Mouse (Mus musculus): ENCODE measurements around the gene Nps.

GRCm38 (mm10) chr7:135208947-135209567, 49.4 kb upstream of the Nps start:
- no peak for TF ChIP-seq CTCF (IDR thresholded peaks at IDR 0.05; ENCODE audit: borderline replicate concordance, insufficient read depth, low read length)
- no peak for TF ChIP-seq POLR2A (IDR thresholded peaks at IDR 0.05; ENCODE audit: low read depth, low read length)

All from embryonic fibroblast, embryonic 13.5 days (primary cell).